Mouse (Mus musculus): ENCODE results near the gene Dusp1.

Gene Dusp1

GRCm38 (mm10) chr17:26525316-26525715, 36.6 kb downstream of the Dusp1 start:
- in situ Hi-C loops (cut with MboI, MseI): no loop called here

- in situ Hi-C loops (cut with MboI, MseI): no loop called here
These were observed 37.1 kb downstream of the Dusp1 start for GRCm38 (mm10) chr17:26524801-26525200.

- in situ Hi-C loops (cut with MboI, MseI): no loop called here
These were observed 37.6 kb downstream of the Dusp1 start for GRCm38 (mm10) chr17:26524316-26524715.

- in situ Hi-C loops (cut with MboI, MseI): no loop called here
These were observed 39.2 kb downstream of the Dusp1 start for GRCm38 (mm10) chr17:26522711-26523110.

- in situ Hi-C loops (cut with MboI, MseI): no loop called here
These were observed 43.6 kb downstream of the Dusp1 start for GRCm38 (mm10) chr17:26518306-26518705.

- in situ Hi-C loops (cut with MboI, MseI): no loop called here
These were observed 46.3 kb downstream of the Dusp1 start for GRCm38 (mm10) chr17:26515675-26516074.

- in situ Hi-C loops (cut with MboI, MseI): no loop called here
These were observed 47.3 kb downstream of the Dusp1 start for GRCm38 (mm10) chr17:26514581-26515030.

- in situ Hi-C loops (cut with MboI, MseI): no loop called here
These were observed 48.3 kb downstream of the Dusp1 start for GRCm38 (mm10) chr17:26513459-26514290.

GRCm38 (mm10) chr17:26512961-26513360, 49.0 kb downstream of the Dusp1 start:
- in situ Hi-C loops (cut with MboI, MseI): no loop called here

GRCm38 (mm10) chr17:26511816-26512774, 49.8 kb downstream of the Dusp1 start:
- in situ Hi-C loops (cut with MboI, MseI): no loop called here

GRCm38 (mm10) chr17:26511256-26511655, 50.7 kb downstream of the Dusp1 start:
- in situ Hi-C loops (cut with MboI, MseI): no loop called here

GRCm38 (mm10) chr17:26510146-26511045, 51.5 kb downstream of the Dusp1 start:
- in situ Hi-C loops (cut with MboI, MseI): no loop called here

- in situ Hi-C loops (cut with MboI, MseI): no loop called here
These were observed 52.8 kb downstream of the Dusp1 start for GRCm38 (mm10) chr17:26508961-26509771.

- in situ Hi-C loops (cut with MboI, MseI): no loop called here
These were observed 53.5 kb downstream of the Dusp1 start for GRCm38 (mm10) chr17:26508345-26508960.

- in situ Hi-C loops (cut with MboI, MseI): no loop called here
These were observed 54.0 kb downstream of the Dusp1 start for GRCm38 (mm10) chr17:26507966-26508344.

- in situ Hi-C loops (cut with MboI, MseI): no loop called here
These were observed 54.7 kb downstream of the Dusp1 start for GRCm38 (mm10) chr17:26506997-26507871.

GRCm38 (mm10) chr17:26506031-26506641, 55.8 kb downstream of the Dusp1 start:
- in situ Hi-C loops (cut with MboI, MseI): no loop called here

- in situ Hi-C loops (cut with MboI, MseI): no loop called here
These were observed 56.7 kb downstream of the Dusp1 start for GRCm38 (mm10) chr17:26505181-26505581.

All from T-helper 2 cell (primary cell).